Mouse (Mus musculus): Measurements from ENCODE around the gene Gnb4. TPM values are rescaled to one million over a fixed set of nuclear protein-coding genes. Genes with fewer than 3 reads are reported as not detected.

The Gnb4 gene
- total RNA-seq, 2 experiments from 2014 or later = 43.7 to 44.9 TPM

DNA sequence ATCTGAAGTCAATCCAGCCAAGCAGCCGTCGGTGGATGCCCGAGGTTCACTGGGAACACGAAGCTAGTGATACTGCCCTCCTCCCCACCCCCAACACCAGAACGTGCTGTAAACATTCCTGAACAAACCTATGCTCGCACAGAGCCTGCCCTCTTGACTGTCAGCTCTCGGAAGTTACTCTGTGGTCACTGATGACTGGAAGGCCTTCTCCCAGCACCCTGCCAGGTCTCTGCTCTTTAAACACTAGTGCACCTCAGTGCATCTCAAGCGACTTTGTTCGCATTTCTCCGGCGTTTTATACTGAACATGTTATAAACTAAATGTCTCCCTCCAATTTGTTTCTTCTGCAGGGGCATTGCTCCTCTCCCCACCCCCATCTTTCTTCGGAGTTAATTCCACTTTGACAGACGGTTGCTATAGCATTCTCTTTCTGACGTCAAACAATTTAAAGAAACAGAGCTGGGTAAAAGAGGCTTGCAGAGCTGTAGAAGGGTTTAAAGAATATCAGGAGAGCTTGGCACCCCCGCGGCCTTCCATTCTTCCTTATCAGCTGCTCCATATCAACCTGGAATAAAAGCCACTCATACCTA, 763 bp upstream of the Gnb4 start:
- intact Hi-C loops (cut with DNase I) = no loop called here

DNA sequence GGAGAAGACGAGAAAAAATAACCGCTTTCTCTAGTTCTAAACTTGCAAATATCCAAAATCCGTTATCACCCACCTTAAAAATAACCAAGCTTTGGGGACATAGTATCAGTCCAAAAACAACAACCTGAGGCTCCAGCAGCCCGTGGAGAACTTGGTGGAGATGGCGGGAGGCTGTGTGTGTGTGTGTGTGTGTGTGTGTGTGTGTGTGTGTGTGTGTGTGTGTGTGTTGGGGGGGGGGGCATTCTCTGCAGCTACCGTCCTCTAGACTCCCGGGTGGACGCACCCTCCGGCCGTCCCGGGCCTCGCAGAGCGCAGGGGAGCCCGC, 417 bp downstream of the Gnb4 start:
- intact Hi-C loops (cut with DNase I) = no loop called here
- no peak for DNase-seq (ENCODE audit: low spot score in 2 of 2)

More for the DNA sequence above, 763 bp upstream of the Gnb4 start:
- no peak for DNase-seq (ENCODE audit: low spot score in 2 of 2)

DNA sequence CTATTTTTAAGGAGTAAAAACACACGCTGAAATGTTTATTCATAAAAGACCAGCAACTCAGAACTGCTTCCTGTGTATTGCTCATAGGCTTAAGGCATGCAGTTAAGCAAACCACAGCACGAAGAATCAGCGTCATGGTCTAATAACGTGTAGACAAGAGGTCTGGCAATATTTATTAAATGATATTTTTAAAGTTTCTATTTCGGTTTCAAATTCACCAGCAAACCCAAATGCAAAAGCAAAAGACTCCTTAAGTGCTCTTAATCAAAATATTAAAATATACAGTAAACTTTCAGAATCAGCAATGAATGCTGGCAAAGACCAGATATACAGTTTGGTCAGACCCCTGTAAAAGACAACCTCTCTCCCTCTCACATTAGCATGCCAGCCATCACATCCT, 1.0 kb downstream of the Gnb4 start:
- DNase-seq (ENCODE audit: low spot score in 2 of 2) = no peak
- intact Hi-C loops (cut with DNase I) = no loop called here

DNA sequence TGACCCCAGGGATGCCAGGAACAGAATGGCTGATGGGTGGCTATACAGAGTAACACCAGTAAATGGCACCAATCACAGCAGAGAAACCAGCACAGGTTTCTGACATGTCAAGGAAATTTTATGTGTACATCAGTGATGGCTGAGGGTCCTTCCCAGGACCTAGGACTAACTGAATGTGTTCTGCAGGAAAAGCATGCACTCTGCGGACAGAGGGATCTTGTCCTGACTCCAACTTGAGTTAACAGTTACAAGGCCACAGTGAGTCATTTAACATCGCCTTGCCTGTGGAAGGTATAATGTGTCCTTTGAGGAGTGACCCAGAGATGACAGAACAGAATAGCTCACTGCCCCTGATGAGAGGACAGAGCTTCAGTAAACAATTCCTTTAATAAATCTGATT, 1.6 kb downstream of the Gnb4 start:
- intact Hi-C loops (cut with DNase I) = no loop called here
- no peak for DNase-seq (ENCODE audit: low spot score in 2 of 2)

DNA sequence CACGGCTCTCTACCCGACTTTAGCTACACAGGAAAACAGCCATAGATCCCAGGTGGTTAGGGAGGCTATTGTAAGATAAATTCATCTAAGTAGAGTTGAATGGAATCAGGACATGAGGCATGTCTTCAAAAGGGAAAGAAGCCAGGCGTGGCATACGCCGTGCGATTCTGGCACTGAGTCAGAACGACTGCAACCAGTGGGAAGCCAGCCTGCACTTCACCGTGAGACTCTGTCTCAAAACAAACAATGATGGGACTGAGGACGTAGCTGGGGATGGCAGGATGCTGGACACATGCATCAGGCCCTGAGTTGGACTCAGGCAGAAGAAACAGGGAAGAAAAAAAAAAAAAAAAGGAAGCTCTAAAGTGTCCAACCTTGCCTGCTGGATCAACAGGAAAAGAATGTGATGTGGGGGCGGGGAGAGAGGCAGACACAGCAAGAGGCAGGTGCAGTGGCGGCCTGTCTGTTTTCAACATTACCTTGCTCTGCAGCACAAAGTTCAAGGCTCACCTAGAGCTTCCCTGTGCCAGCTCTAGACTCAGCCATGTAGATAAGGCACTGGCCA, 4.7 kb downstream of the Gnb4 start:
- DNase-seq (ENCODE audit: low spot score in 2 of 2) = no peak
- intact Hi-C loops (cut with DNase I) = no loop called here

DNA sequence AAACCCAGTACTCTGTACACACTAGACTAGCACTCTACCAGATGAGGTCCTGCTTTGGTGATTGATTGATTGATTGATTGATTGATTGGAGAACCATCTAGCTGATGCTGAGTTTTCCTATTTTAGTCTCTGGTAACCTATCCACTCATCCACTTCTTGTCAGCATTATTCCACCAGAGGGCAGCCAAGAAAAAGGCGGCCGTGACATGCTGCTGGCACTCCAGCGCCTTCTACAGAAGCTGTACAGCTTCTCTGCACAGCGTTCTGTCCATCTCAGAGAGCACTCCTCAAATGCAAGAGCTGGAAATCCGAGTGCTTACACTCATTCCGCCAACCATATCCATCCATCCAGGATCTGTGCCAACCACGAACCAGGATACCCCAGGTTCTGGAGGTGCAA, 5.8 kb downstream of the Gnb4 start:
- peak; percentile 49 for DNase-seq (ENCODE audit: low spot score in 2 of 2)
- intact Hi-C loops (cut with DNase I) = loop anchor here (1.0 kb wide), 1 partner anchor 88 kb away; no protein-coding TSS in a partner anchor

DNA sequence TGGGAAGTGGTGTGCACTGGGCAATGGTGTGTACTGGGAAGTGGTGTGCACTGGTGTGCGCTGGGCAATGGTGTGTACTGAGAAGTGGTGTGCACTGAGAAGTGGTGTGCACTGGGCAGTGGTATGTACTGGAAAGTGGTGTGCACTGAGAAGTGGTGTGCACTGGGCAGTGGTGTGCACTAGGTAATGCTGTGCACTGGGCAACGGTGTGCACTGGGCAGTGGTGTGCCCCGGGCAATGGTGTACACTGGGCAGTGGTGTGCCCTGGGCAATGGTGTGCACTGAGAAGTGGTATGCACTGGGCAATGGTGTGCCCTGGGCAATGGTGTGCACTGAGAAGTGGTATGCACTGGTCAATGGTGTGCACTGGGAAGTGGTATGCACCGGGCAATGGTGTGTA, 7.2 kb downstream of the Gnb4 start:
- intact Hi-C loops (cut with DNase I) = no loop called here
- no peak for DNase-seq (ENCODE audit: low spot score in 2 of 2)

DNA sequence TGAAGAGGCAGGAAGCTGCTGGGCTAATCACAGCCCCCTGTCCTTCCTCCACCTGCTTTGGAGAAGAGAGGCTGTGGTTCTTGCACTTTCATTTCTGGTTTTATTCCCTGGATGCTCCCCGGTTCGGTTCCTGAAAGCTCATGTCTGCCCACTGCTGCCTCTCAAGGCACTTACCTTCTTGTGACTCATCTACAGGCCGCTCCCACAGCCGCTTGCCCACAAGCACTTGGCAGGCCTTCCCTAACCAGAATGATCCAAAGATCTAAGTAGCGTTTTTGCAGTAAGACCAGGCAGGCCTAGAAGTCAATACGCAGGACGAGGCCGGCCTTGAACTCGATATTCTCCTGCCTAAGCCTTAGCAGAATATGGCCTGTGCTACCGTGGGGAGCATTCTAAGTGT, 15.3 kb downstream of the Gnb4 start:
- DNase-seq (ENCODE audit: low spot score in 2 of 2) = no peak
- intact Hi-C loops (cut with DNase I) = no loop called here

DNA sequence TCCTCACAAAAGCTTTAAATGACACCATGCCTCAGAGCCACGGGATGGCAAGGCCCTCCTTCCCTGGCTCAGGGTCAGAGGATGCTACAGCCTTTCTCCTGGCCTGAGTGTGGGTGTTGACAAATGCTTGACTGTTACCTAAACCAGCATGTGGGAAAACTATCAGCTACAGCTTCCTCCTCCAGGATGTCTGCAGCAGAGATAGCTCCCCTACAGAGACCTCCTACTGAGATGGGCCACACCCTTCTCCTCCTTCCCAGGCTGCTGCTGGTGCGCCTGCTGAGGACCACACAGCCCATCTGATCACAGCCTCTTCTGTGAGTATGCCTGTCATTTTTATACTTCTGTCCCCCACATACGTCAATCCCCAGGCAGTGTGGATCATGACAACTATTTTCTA, 17.1 kb downstream of the Gnb4 start:
- no peak for DNase-seq (ENCODE audit: low spot score in 2 of 2)
- intact Hi-C loops (cut with DNase I) = no loop called here

DNA sequence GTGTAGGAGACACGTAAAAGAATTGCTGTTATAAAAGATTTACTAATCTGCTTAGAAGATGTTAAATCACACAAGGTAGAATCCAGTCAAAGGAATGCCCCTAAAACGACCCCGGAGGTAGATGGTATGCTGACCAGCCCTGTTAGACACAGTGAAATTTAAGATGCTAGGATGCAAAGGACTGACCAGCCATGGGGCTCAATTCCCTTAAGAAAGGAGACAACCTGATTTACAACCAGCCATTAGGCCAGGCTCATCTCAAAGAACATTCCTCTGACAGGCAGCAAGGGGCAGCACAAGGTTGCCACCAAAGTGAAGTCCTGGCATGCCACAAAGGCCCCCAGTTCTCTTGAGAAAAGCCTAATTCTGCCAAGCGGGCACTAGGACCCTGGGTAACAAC, 21.3 kb downstream of the Gnb4 start:
- intact Hi-C loops (cut with DNase I) = no loop called here
- DNase-seq (ENCODE audit: low spot score in 2 of 2) = no peak

DNA sequence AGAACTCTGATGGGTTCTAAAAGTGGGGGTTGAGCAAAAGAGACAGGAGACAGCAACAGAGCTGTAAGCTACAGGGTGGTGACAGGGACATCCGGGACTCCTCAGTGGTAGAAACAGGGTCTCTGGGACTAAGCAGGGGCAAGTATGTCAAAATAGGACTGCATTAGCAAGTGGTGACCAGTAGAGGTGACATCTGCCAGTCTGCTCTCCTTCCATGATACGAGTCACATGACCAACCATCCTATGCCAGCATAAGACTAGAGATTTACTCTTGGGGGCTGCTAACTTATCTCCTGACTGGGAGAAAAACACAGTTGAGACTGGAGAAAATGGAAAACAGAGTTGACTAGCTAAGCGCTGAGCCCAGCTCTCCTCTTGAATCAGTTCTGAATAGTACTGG, 30.1 kb downstream of the Gnb4 start:
- no peak for DNase-seq (ENCODE audit: low spot score in 2 of 2)
- intact Hi-C loops (cut with DNase I) = no loop called here

DNA sequence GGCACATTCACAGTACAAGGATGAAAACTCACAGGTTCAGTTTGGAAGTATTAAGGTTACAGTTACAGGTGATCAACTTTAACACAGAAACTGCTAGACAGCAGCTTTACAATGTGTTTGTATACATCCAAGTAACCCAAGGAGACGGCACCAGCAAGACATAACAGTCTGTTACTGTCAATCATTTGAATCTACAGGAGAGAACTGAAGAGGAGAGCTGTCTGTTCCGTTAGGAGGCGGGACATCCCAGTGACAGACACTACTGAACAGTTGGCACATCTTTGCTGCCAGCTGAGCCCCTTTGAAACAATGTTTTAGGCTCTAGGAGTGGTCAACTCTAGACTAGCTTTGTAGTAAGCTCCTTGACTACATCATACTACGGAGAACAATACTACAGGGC, 32.9 kb downstream of the Gnb4 start:
- intact Hi-C loops (cut with DNase I) = no loop called here
- DNase-seq (ENCODE audit: low spot score in 2 of 2) = no peak

DNA sequence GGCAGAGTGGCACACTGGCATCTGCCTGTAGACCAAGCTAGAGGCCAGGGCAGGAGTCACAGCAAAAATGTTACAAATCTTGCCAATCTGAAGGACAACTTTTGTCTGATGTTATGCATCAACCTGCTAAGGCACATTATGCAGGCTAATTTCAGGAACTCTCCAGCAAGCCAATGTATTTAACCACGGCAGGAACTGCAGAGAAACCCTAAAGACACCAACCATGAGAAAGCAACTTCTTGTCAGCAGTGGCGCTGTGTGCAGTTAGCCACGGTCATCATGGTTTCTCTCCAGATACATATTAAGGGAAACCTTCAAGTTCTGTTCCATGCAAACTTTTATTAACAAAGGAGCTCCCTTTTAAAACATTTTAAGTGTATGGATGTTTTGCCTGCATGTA, 34.5 kb downstream of the Gnb4 start:
- no peak for DNase-seq (ENCODE audit: low spot score in 2 of 2)
- intact Hi-C loops (cut with DNase I) = no loop called here

DNA sequence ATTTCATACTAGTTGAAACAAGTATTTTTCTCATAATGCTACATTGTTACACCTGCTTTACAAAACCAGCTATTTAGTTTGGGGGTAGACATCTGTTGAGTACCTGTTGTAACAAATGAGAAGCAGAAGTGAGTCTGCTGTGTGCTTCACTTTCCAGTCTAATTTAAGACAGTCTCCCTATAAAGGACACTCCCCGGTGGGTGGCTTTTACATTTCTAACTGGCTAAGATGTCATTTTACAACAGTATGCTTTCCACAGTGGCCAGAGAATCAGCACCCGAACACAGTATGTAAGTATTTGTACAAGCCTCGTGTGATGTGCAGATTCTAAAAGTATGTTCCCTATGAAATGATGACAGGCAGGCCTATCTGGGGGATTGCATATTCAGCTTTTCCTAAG, 35.6 kb downstream of the Gnb4 start:
- no peak for DNase-seq (ENCODE audit: low spot score in 2 of 2)
- intact Hi-C loops (cut with DNase I) = no loop called here

DNA sequence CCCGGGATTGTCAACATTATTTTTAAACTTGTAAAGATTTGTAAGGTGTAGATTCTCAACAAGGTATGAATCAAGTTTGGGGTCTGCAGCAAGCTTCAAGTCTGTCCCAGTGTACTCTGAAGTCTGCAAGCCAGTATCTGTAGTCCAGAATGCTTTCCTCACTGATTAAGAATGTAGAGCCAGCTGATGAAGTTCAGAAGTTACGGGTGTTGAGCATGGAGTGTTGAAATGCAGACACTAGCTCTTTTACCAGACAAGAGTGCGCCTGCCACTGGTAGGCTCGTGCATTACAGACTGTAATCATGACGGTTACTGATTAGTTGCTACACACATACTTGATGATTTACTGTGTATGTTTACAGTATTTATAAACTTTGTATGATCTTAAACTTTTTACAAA, 37.6 kb downstream of the Gnb4 start:
- DNase-seq (ENCODE audit: low spot score in 2 of 2) = no peak

DNA sequence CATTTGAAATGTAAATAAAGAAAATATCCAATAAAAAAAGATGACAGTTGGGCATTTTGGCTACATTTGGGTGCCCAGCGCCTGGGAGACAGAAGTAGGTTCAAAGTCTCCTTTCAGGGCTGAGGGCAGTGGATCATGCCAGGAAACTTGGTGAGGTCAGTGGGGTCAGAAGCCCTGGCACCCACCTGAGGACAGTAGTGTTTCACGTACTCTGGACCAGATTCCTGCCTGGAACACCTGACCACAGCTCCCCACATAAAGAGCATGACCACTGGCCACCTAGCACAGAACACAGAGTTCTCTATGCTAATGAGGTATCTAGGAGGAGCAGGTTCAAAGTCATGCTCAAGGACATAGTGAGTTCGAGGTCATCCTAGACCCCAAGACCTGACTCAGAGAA, 41.2 kb downstream of the Gnb4 start:
- intact Hi-C loops (cut with DNase I) = no loop called here

More for the DNA sequence above, 37.6 kb downstream of the Gnb4 start:
- intact Hi-C loops (cut with DNase I) = no loop called here

DNA sequence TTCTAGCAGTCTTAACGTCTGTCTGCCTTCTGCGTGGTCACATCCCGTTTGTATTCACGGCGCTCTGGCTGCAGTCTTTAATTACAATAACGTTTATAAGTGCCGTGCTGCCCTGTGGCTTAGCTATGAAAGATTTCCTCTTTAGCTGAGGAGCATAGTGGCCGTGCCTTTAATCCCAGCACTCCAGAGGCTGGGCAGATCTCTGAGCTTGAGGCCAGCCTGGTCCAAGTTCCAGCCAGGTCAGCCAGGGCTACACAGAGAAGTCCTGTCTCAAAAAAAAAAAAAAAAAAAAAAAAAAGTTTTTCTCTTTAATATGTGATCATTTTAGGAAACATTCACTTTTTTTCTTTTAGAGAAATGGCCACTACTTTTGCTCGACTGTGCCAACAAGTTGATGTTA, 42.5 kb downstream of the Gnb4 start:
- intact Hi-C loops (cut with DNase I) = no loop called here
- DNase-seq (ENCODE audit: low spot score in 2 of 2) = no peak

More for the DNA sequence above, 41.2 kb downstream of the Gnb4 start:
- no peak for DNase-seq (ENCODE audit: low spot score in 2 of 2)

DNA sequence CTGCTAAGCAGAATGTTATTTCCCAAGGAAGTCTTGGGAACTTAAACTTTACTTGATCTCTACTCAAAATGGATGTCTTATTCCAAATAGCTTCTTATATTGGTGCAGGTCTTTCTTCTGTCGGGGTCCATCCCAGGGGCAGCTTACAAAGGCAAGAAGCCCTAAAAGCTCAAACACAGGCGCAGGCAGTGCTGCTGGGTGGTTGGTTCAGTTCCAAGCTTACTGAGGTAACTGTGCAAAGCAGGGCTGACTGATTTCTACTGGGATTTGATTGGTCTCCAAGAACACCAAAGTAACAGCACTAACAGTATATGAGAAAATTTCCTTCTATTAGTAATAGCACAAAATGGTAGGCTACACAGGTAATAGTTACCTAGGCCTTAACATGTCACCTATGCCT, 43.3 kb downstream of the Gnb4 start:
- intact Hi-C loops (cut with DNase I) = no loop called here
- no peak for DNase-seq (ENCODE audit: low spot score in 2 of 2)

DNA sequence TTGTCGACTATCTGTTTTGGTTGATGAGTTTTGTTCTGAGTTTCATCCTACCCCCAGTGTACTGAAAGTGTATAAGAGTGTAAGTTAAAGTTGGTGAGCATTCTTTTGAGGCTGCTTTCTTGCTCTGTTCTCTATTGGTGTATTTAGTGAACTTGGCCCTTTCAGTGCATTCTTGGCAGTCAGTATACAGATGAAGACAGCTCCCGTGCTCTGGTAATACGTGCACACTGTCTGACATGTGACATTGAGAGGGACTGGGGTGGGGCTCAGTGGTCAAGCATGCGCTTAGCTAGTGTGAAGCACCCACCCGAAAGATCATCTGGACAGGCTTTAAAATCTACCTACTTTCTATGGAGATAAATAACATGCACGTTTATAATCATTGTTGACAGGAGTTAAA, 53.0 kb downstream of the Gnb4 start:
- intact Hi-C loops (cut with DNase I) = no loop called here

DNA sequence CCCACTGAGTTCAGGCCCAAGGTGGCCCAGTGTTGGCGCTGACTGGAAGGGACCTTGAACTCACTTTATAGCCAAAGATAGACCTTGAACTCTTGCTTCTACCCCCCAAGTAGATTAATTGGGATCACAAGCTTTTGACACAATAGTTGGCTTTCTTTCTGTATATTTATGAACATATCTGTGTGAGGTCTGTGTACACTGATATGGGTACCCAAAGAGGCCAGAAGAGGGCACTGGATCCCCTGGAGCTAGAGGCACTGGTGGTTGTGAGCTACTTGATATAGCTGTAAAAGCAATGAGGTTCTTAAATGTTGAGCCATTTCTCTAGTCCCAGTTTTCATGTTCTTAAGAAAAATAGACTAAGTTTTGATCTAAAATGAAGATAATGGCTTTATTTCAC, 63.3 kb downstream of the Gnb4 start:
- no peak for DNase-seq (ENCODE audit: low spot score in 2 of 2)
- intact Hi-C loops (cut with DNase I) = no loop called here

More for the DNA sequence above, 53.0 kb downstream of the Gnb4 start:
- DNase-seq (ENCODE audit: low spot score in 2 of 2) = no peak

DNA sequence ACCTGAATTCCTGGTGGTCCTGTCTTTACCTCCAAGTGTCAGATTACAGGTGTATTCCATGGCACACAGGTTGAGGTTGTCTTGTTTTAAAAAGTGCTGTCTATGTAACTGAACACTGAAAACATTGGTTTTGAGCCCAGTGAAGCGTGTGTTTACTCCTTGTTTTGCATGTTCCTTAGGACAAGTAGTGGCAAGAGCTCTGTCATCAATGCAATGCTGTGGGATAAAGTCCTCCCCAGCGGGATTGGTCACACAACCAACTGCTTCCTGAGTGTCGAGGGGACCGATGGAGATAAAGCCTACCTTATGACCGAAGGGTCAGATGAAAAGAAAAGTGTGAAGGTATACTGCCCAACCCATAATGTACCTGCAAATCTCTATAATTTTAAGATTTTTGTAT, 78.3 kb downstream of the Gnb4 start:
- no peak for DNase-seq (ENCODE audit: low spot score in 2 of 2)
- intact Hi-C loops (cut with DNase I) = no loop called here

DNA sequence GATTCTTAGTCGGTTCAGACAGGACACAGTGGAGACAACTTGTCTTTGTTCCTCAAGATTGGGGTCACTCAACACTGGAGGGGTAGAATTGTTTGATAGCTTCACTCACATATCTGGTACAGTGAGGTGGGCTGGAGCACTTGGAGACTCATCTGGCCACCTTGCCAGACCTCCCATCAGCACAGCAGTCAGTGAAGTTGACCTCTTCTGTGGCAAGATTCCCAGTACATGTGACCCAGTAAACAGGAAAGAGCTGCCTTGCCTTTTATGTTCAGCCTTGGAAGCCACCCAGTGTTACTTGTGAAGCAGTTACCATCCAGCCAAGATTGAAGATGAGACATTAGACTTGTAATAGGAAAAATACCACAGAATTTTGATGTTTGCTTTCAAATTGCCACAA, 78.8 kb downstream of the Gnb4 start:
- DNase-seq (ENCODE audit: low spot score in 2 of 2) = peak; percentile 10 to 23
- intact Hi-C loops (cut with DNase I) = no loop called here

All from left cerebral cortex, postnatal 36 days (tissue).